Mouse (Mus musculus): Measurements from ENCODE around the gene Sez6l. TPM values are rescaled to one million over a fixed set of nuclear protein-coding genes. Genes with fewer than 3 reads are reported as not detected.
"Not testable (repeated sequence)": the region's sequence is repeated elsewhere in the genome, so short reads cannot be mapped to it uniquely, and the experiment has no call there.

Sez6l gene
- total and polyA plus RNA-seq, 3 experiments = 0.08 to 0.25 (median 0.09) TPM

DNA sequence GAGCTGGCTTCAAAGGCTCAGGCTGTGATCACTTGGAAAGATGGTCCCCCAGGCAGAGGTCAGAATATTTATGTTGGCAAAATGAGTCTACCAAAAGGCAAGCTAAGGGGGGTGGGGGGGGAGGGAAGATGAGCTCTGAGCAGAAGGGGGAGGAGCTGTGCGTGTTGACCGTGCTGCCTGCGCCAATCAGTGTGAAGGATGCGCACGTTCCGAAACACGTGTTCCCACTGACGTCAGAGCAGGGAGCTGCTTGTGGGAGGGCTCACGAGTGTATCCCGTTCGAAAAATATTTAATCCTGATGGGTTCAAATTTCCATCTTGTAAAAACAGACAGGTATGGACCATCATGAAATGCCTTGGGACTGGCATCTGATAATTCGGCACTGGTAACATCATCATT is 157.4 kb downstream of the Sez6l start:
- intact Hi-C loops (cut with DNase I) = no loop called here
- no peaks in the 10 kb centered on the region for H3K79me2 ChIP-seq (replicated peaks; ENCODE audit: control insufficient read depth, insufficient read depth, low read length)
- 35% methylated on average over 12 of the region's 12 CpGs for WGBS
- H3K36me3 ChIP-seq (ENCODE audit: control insufficient read depth, insufficient read depth, low read length) = no peaks in the 10 kb centered on the region
- DNase-seq = no peak
- no peak overlapping the region for H3K4me3 ChIP-seq
- no peak overlapping the region for H3K27ac ChIP-seq
- H3K4me1 ChIP-seq (ENCODE audit: control insufficient read depth, insufficient read depth, low read length) = no peaks in the 10 kb centered on the region
- H3K27me3 ChIP-seq (ENCODE audit: control insufficient read depth, insufficient read depth, low read length) = no peaks in the 10 kb centered on the region
- TF ChIP-seq POLR2A (IDR thresholded peaks at IDR 0.05; ENCODE audit: insufficient read depth, low read depth, low read length) (no peak), CTCF (IDR thresholded peaks at IDR 0.05) (no peak), EP300 (IDR thresholded peaks at IDR 0.05; ENCODE audit: insufficient read depth, low read depth, low read length) (no peak)
- no peak overlapping the region for H3K9ac ChIP-seq (ENCODE audit: low read depth, low read length)

DNA sequence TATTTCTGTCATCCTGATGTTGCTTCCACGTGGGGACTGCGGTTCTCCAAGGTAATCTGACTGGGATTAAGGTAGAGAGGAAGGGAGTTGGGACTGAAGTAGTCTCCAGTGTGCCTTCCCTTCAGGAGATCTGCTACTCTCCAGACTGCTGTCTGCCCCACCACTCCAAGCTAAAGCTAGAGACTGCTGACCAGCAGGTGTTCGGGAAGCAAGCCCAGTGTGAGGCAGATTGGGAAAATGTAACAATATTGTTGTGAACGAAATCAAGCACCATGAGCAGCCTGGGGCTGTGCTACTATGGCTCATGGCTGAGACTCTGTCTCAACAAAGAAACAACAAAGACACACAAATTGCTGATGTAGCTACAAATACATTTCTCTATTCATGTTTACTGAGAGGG is 159.0 kb downstream of the Sez6l start:
- Histone ChIP-seq H3K4me1 (ENCODE audit: control insufficient read depth, insufficient read depth, low read length) (no peaks in the 10 kb centered on the region), H3K4me3 (no peak overlapping the region), H3K27me3 (ENCODE audit: control insufficient read depth, insufficient read depth, low read length) (no peaks in the 10 kb centered on the region), H3K9ac (ENCODE audit: low read depth, low read length) (no peak overlapping the region), H3K36me3 (ENCODE audit: control insufficient read depth, insufficient read depth, low read length) (no peaks in the 10 kb centered on the region), H3K27ac (no peak overlapping the region), H3K79me2 (replicated peaks; ENCODE audit: control insufficient read depth, insufficient read depth, low read length) (no peaks in the 10 kb centered on the region)
- 44% methylated on average over 4 of the region's 4 CpGs for WGBS
- no peak for TF ChIP-seq POLR2A (IDR thresholded peaks at IDR 0.05; ENCODE audit: insufficient read depth, low read depth, low read length)
- TF ChIP-seq CTCF (IDR thresholded peaks at IDR 0.05) = no peak
- no peak for TF ChIP-seq EP300 (IDR thresholded peaks at IDR 0.05; ENCODE audit: insufficient read depth, low read depth, low read length)
- intact Hi-C loops (cut with DNase I) = no loop called here
- no peak for DNase-seq

DNA sequence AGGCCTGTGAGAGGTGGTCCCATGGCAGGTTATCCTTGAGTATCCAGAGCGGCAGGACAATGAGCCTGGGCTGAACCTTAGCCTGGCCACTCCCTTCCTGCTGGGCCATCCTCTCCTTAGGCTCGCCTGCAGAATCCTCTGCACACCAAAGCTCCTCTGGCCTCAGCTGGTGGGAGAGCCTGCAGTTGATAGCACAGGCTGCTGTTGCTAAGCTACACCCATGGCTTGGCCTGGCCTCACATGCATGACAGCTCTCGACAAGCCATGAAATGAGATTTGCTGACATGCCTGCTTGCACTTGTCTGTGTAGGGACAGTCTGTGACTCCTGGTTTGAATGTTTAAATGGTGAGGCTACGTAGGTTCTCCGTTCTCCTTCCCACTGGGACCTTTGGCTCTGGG is 160.3 kb downstream of the Sez6l start:
- H3K9ac ChIP-seq (ENCODE audit: low read depth, low read length) = no peak overlapping the region
- DNase-seq = no peak
- 57% methylated on average over 5 of the region's 5 CpGs for WGBS
- H3K79me2 ChIP-seq (replicated peaks; ENCODE audit: control insufficient read depth, insufficient read depth, low read length) = no peaks in the 10 kb centered on the region
- H3K36me3 ChIP-seq (ENCODE audit: control insufficient read depth, insufficient read depth, low read length) = no peaks in the 10 kb centered on the region
- peaks cover 1% of the 10 kb centered on the region for H3K27me3 ChIP-seq (ENCODE audit: control insufficient read depth, insufficient read depth, low read length)
- no peak for TF ChIP-seq POLR2A (IDR thresholded peaks at IDR 0.05; ENCODE audit: insufficient read depth, low read depth, low read length)
- intact Hi-C loops (cut with DNase I) = no loop called here
- H3K4me1 ChIP-seq (ENCODE audit: control insufficient read depth, insufficient read depth, low read length) = no peaks in the 10 kb centered on the region
- H3K27ac ChIP-seq = no peak overlapping the region
- no peak overlapping the region for H3K4me3 ChIP-seq

DNA sequence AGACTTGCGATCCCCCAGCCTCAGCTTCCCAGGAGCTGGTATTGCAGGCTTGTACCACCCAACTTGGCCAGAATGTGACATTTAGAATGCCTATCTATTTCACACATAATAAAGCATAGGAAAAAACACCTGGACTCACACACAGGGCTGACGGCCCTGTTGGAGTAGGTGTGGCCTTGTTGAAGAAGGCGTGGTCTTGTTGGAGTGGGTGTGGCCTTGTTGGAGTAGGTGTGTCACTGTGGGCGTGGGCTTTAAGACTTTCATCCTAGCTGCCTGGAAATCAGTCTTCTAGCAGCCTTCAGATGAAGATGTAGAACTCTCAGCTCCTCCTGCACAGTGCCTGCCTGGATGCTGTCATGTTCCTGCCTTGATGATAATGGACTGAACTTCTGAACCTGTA is 164.2 kb downstream of the Sez6l start:
- H3K79me2 ChIP-seq (replicated peaks; ENCODE audit: control insufficient read depth, insufficient read depth, low read length); H3K9ac ChIP-seq (ENCODE audit: low read depth, low read length); H3K4me3 ChIP-seq; intact Hi-C loops (cut with DNase I); DNase-seq; H3K27me3 ChIP-seq (ENCODE audit: control insufficient read depth, insufficient read depth, low read length); H3K27ac ChIP-seq; H3K36me3 ChIP-seq (ENCODE audit: control insufficient read depth, insufficient read depth, low read length); H3K4me1 ChIP-seq (ENCODE audit: control insufficient read depth, insufficient read depth, low read length): not testable (repeated sequence)
- 70% methylated on average over 4 of the region's 4 CpGs for WGBS

DNA sequence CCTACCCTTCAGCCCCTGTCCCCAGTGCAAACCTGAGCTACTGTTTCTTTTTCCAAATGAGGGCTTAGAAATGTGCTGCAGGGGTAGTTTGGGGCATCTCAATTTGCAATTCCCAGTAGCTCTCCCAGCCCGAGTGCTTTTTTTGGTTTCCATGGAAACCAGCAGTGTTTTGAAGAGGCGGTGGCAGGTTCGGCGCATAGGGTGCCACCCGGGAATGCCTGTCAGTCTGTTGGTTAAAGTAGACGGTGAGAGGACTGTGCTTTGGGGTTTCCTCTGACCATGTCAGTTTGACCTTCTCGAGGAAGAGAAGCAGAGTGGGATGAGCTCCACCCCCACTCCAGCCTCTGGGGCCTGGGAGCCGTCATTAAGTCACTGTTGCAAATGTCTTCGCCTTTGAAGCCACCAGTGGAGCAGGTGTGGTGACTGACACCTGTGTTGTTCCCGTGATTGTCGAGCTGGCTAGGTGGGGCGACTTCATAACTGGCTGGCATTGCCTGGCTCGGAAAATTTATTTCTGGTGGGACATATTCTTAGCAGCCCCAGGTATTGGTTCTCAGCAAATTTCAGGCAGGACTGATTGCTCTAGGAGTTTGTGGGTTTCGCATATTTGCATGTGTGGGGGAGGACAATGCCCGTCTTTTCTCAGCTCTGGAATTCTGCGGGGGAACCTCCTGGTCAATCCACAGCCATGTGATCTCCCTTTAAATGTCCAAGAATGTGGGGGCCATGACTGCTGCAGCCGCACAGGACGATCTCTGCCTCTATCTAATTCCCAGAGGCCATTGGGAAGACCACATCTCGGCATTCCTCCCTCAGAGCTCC is 165.3 kb downstream of the Sez6l start:
- DNase-seq = no peak
- Histone ChIP-seq H3K27me3 (ENCODE audit: control insufficient read depth, insufficient read depth, low read length) (peaks cover 1% of the 10 kb centered on the region), H3K79me2 (replicated peaks; ENCODE audit: control insufficient read depth, insufficient read depth, low read length) (no peaks in the 10 kb centered on the region), H3K4me1 (ENCODE audit: control insufficient read depth, insufficient read depth, low read length) (no peaks in the 10 kb centered on the region), H3K9ac (ENCODE audit: low read depth, low read length) (no peak overlapping the region), H3K4me3 (no peak overlapping the region), H3K27ac (no peak overlapping the region), H3K36me3 (ENCODE audit: control insufficient read depth, insufficient read depth, low read length) (no peaks in the 10 kb centered on the region)
- TF ChIP-seq EP300 (IDR thresholded peaks at IDR 0.05; ENCODE audit: insufficient read depth, low read depth, low read length) = no peak
- no peak for TF ChIP-seq CTCF (IDR thresholded peaks at IDR 0.05)
- no peak for TF ChIP-seq POLR2A (IDR thresholded peaks at IDR 0.05; ENCODE audit: insufficient read depth, low read depth, low read length)
- WGBS = 13% methylated on average over 19 of the region's 19 CpGs
- intact Hi-C loops (cut with DNase I) = no loop called here

DNA sequence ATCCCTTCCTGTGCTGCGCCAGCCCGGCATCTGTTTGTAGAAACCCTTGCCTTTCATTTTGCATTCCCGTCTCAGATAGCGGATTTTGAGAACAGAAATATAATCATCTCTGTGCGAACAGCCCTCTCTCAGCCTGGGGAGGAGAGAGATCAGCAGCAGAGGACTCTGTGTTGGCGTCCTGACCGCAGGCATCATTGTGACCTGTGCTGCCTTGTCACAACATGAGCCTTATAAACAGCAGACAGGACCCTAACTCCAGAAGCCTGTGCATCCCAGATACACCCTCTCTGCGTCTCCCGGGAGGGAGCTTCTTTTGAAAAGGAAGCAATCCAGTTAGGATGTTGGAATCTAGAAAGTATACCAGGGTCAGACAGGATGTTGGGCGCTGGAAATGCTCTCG is 165.9 kb downstream of the Sez6l start:
- Histone ChIP-seq H3K36me3 (ENCODE audit: control insufficient read depth, insufficient read depth, low read length) (no peaks in the 10 kb centered on the region), H3K79me2 (replicated peaks; ENCODE audit: control insufficient read depth, insufficient read depth, low read length) (no peaks in the 10 kb centered on the region), H3K27ac (no peak overlapping the region), H3K4me1 (ENCODE audit: control insufficient read depth, insufficient read depth, low read length) (no peaks in the 10 kb centered on the region), H3K4me3 (no peak overlapping the region), H3K27me3 (ENCODE audit: control insufficient read depth, insufficient read depth, low read length) (peaks cover 1% of the 10 kb centered on the region), H3K9ac (ENCODE audit: low read depth, low read length) (no peak overlapping the region)
- DNase-seq = no peak
- 28% methylated on average over 11 of the region's 11 CpGs for WGBS
- TF ChIP-seq POLR2A (IDR thresholded peaks at IDR 0.05; ENCODE audit: insufficient read depth, low read depth, low read length) (no peak), EP300 (IDR thresholded peaks at IDR 0.05; ENCODE audit: insufficient read depth, low read depth, low read length) (no peak), CTCF (IDR thresholded peaks at IDR 0.05) (no peak)
- intact Hi-C loops (cut with DNase I) = no loop called here
